Mouse (Mus musculus) small intestine, adult 2 months (tissue): Measurements from ENCODE around the gene Spata17. TPM values are rescaled to one million over a fixed set of nuclear protein-coding genes. Genes with fewer than 3 reads are reported as not detected.

ENCODE experiments used
- H3K27ac ChIP-seq: fragments of 200-500 bp; 2 replicates; pipeline ENCODE4 v1.5.1; 2012; ENCODE audit warnings: low read depth, low read length, control low read depth, inconsistent platforms; ENCODE audit not compliant: insufficient read depth
- H3K27me3 ChIP-seq: fragments of 200-500 bp; 2 replicates; pipeline ENCODE4 v1.6.1; 2012; ENCODE audit warnings: mild to moderate bottlenecking, moderate library complexity, low read length, inconsistent platforms; ENCODE audit not compliant: control insufficient read depth, insufficient read depth
- H3K36me3 ChIP-seq: fragments of 200-500 bp; 2 replicates; pipeline ENCODE4 v1.6.1; 2012; ENCODE audit warnings: mild to moderate bottlenecking, low read length, control low read depth, inconsistent platforms; ENCODE audit not compliant: control insufficient read depth, insufficient read depth
- H3K4me1 ChIP-seq: fragments of 200-500 bp; 2 replicates; pipeline ENCODE4 v1.6.1; 2012; ENCODE audit warnings: low read length, inconsistent platforms, mixed read lengths; ENCODE audit not compliant: control insufficient read depth, insufficient read depth, insufficient read length
- H3K4me3 ChIP-seq: fragments of 200-500 bp; 2 replicates; pipeline ENCODE4 v1.5.1; 2012; ENCODE audit warnings: low read depth, mild to moderate bottlenecking, control low read depth, inconsistent platforms, low read length, moderate library complexity
- CTCF ChIP-seq: fragments of 200-500 bp; IDR thresholded peaks from 2 replicates; pipeline ENCODE4 v1.5.1; 2012; ENCODE audit warnings: low read depth, mild to moderate bottlenecking, control low read depth, inconsistent platforms, low read length, moderate library complexity, mixed read lengths; ENCODE audit not compliant: insufficient replicate concordance, insufficient read length; ENCODE audit errors: extremely low read depth
- POLR2A ChIP-seq: fragments of 200-500 bp; IDR thresholded peaks from 2 replicates; pipeline ENCODE4 v1.6.1; 2012; ENCODE audit warnings: low read depth, mild to moderate bottlenecking, control low read depth, inconsistent platforms, low read length, moderate library complexity
- WGBS: fragments of 180-500 bp; shearing (Covaris S2); methylation state at CpG from one replicate; pipeline ENCODE4 v1.1.7; 2018; 5-methylcytosine and 5-hydroxymethylcytosine counted together
- polyA plus RNA-seq: library from polyadenylated mRNA; depleted of rRNA; stranded (reverse); fragments of >200 nt; gene quantifications from 2 replicates; pipeline ENCODE4 v1.2.3, GENCODE M21; 2012

The Spata17 gene
- polyA plus RNA-seq, 1 experiment: not detected

DNA sequence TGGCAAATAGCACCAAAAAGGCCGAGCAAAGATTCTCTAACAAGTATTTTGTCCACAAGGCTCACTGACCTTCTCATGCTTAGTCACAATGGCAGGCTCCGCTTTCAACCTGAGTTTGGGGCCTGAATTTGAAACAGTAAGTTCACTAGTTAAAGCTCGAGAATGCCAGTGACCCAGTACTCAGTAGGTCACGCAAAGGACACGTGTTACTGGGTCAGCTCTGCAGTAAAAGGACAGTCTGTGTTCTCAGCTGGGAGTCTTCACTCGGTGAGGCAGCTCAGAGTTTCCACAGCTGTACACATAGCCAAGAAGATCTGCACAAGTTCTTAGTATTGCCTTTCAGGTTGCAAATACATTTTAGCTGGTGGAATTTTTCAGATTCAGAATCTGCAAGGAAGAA is 21.0 kb upstream of the Spata17 start:
- no peak overlapping the region for H3K27ac ChIP-seq
- peaks cover 18% of the 10 kb centered on the region for H3K36me3 ChIP-seq
- H3K4me3 ChIP-seq: no peak overlapping the region
- no peaks in the 10 kb centered on the region for H3K27me3 ChIP-seq
- TF ChIP-seq POLR2A (no peak), CTCF (no peak)
- H3K4me1 ChIP-seq: peaks cover 20% of the 10 kb centered on the region
- 79% methylated on average over 6 of the region's 6 CpGs for WGBS

DNA sequence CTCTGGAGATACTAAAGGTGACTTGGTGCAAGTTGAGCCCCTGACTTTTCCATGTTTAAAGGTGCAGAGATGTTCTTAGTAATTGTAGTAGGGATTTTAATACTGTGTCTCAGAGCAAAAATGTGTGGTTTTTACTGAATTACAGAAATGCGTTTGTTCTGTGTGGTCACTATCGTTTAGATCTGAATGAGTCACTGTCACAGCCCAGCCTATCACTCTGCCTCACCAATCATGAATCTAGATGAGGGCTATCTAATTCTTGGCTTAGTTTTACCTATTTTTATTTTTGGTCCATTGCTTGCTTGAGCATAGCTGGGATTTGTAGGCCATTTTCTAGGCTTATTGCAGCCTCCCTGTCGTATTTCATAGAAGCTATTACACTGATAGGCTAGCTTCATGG is 19.9 kb upstream of the Spata17 start:
- 82% methylated on average over 3 of the region's 3 CpGs for WGBS
- Histone ChIP-seq H3K4me3 (no peak overlapping the region), H3K36me3 (peaks cover 21% of the 10 kb centered on the region), H3K27ac (no peak overlapping the region), H3K27me3 (no peaks in the 10 kb centered on the region), H3K4me1 (peaks cover 18% of the 10 kb centered on the region)
- TF ChIP-seq CTCF (no peak), POLR2A (no peak)

DNA sequence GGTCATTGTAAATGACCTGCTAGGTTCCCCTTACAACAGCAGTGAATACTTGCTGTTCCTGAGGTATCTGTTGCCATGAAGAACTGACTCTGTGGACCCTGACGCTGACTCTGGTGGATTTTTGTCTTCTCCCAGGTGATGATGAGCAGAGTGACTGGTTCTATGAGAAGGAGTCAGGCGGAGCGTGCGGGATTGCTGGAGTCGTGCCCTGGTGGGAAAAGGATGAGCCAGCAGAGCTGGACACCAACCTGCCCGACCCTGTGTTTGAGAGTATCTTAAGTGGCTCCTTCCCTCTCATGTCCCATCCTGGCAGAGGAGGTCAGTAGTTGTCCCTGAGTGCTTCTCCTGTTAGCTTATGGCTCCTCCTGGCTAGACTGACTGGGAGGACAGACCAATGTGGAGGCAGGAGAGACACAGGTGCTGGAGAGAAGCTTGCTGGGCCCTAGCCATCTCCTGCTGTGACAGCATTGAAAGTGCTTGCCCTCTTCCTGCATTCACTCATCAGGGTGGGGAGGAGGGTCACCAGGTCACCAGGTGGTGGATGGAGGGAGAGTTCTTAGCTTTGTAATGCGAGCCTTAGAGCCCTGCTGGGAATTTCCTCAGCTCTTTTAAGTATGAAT is 17.8 kb upstream of the Spata17 start:
- Histone ChIP-seq H3K4me3 (no peak overlapping the region), H3K36me3 (peaks cover 21% of the 10 kb centered on the region), H3K4me1 (peaks cover 17% of the 10 kb centered on the region), H3K27me3 (no peaks in the 10 kb centered on the region), H3K27ac (no peak overlapping the region)
- TF ChIP-seq CTCF: no peak
- TF ChIP-seq POLR2A: no peak
- WGBS: 85% methylated on average over 7 of the region's 7 CpGs

DNA sequence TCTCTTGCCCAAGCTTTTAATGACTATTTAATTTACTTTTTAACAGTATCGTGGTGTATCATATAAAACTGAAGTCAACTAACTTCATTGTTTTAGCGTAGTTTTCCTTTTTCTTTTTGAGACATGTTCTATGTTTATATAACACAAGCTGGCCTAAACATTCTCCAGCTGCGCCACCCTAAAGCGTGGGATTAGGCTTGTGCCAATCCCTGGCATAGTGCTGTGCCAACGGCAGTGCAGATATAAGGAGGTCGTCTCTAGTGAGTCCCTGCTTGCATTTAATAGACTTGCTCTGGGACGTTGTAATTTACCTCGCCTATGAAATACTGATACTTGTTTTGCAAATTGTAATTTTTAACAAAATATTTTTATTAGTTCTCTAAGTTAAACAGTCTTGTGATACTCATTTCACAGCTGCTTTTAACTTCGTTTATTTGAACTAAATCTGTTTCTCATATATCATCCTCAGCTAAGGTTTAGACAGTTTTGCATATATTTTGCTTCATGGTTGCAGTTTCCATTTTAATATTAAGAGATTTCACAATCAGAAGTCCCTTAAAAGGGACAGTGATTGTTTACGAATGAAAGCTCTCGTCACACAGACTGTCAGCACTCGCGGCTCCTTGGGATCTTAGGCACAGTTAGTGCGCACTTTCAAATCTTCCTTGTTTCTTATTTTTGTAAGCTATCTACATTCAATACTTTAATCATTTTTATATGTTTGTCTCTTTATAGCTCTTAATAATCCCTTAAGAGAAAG is 17.1 kb upstream of the Spata17 start:
- Histone ChIP-seq H3K36me3 (peaks cover 21% of the 10 kb centered on the region), H3K27me3 (no peaks in the 10 kb centered on the region), H3K4me1 (peaks cover 17% of the 10 kb centered on the region), H3K4me3 (no peak overlapping the region), H3K27ac (no peak overlapping the region)
- 83% methylated on average over 14 of the region's 14 CpGs for WGBS
- no peak for TF ChIP-seq CTCF
- no peak for TF ChIP-seq POLR2A

DNA sequence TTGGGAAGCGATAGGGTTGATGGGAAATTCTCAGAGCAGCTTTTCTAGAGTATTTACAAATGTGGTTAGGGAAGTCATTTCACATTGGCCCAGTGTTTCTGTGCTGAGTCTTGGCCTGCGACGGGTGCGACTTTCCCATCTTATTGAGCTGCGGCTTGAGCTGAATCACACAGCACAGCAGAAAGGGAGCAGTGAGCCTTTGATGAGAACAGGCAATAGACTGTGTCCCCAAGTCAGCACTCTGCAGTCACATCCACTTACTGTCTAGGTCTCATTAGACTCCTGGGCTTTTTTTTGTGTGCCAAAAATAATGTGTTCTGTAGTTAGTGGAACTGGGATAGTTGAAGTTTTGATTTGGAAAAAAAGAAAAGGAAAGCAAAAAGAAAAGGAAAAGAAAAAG is 15.0 kb upstream of the Spata17 start:
- no peaks in the 10 kb centered on the region for H3K27me3 ChIP-seq
- H3K36me3 ChIP-seq: peaks cover 22% of the 10 kb centered on the region
- no peak overlapping the region for H3K27ac ChIP-seq
- no peak overlapping the region for H3K4me3 ChIP-seq
- 89% methylated on average over 5 of the region's 5 CpGs for WGBS
- TF ChIP-seq CTCF (no peak), POLR2A (no peak)
- peaks cover 22% of the 10 kb centered on the region for H3K4me1 ChIP-seq

DNA sequence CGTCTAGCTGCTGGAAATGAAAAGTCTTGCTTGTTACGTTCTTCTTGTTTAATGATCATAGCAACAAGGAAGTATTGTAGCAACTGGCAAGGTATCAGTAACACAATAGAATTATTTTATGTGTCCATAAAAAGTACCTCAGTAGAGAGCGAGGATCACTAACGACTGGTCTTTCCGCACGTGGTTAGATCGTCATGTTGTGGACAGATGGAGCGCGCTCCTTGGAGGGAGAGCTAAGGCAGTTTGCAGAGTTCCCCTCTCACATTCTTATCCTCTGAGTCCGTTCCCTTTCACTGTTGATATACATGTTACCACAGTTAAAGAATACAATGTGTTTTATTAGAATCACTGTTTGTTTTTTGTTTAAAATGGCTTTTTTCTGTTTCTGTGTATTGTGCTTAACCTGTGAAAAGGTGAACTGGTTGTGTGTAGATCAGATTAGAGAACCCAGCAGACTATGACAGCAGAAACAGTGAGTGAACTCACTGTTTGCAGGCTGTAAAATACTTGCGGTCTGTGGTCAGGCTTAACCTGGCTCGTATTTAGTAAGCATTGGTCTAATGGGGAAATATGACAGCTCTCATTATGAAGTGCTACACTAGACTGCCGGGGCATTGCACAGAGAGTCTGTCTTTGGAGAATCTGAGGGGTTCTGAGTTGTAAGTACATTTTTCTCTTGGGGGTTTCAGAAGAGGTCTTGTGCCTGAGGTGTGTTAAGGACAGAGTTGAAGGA is 13.3 kb upstream of the Spata17 start:
- Histone ChIP-seq H3K36me3 (peaks cover 20% of the 10 kb centered on the region), H3K27ac (peak overlapping the region; percentile 34; the same call in 1 of the 2 replicates), H3K4me3 (no peak overlapping the region), H3K27me3 (no peaks in the 10 kb centered on the region), H3K4me1 (peaks cover 22% of the 10 kb centered on the region)
- 16% methylated on average over 13 of the region's 13 CpGs for WGBS
- TF ChIP-seq CTCF: no peak
- no peak for TF ChIP-seq POLR2A

DNA sequence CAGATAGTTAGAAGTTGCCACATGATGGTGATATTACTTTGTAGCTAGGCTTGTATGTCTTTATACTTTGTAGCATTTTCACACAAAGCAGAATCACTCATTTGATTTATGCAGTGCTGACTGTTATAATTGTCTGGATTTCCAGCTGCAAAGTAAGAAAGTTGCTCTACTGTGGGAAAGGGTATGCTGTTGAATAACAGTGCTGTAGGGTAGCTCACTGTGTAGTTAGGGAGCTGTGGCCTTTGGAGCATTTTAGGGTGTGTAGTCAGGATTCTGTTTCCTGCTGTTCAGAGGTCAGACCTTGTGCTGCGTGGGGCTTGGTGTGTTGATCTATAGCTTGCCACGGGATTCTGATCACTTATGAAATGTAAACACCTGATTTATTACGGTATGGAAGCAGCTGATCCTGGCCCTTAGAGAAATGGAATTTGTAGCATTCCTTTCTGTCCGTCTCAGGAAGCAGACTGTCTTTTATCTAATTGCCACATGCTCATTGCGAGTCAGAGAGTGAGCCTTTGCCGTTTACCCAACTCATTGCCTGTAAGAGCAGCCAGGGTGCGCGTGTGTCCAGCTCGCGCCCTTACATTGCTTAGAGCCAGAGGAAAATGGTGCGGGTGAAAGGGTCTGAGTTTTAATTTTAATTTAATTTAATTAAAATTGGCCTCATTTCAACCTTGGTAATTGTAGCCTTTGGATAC is 11.2 kb upstream of the Spata17 start:
- peaks cover 10% of the 10 kb centered on the region for H3K36me3 ChIP-seq
- no peak for TF ChIP-seq POLR2A
- TF ChIP-seq CTCF: no peak
- H3K27ac ChIP-seq: peak overlapping the region; percentile 80
- H3K4me1 ChIP-seq: peaks cover 22% of the 10 kb centered on the region
- H3K27me3 ChIP-seq: no peaks in the 10 kb centered on the region
- 22% methylated on average over 11 of the region's 11 CpGs for WGBS
- H3K4me3 ChIP-seq: peak overlapping the region; percentile 14; the same call in 1 of the 2 replicates
